Mouse (Mus musculus) forebrain, embryonic 11.5 days (tissue): ENCODE measurements around the gene H2afz. TPM values are rescaled to one million over a fixed set of nuclear protein-coding genes. Genes with fewer than 3 reads are reported as not detected.

ENCODE experiments used
- ATAC-seq: fragments of 200-750 bp; cut with Nextera tagmentation; replicated peaks from 2 replicates; pipeline ENCODE4 v1.8.0; 2017; ENCODE audit warnings: moderate TSS enrichment; ENCODE audit not compliant: low FRiP score
- DNase-seq: peaks from one replicate; pipeline ENCODE4 v3.0.0-alpha.2; 2017; ENCODE audit warnings: low spot score
- H3K27ac ChIP-seq: fragments of 300-500 bp; sonication (generic); 2 replicates; pipeline ENCODE4 v1.5.1; 2014; ENCODE audit warnings: low read depth, low read length
- H3K27me3 ChIP-seq: fragments of 300-500 bp; sonication (generic); 2 replicates; pipeline ENCODE4 v1.6.1; 2014; ENCODE audit warnings: mild to moderate bottlenecking, low read length, mixed read lengths; ENCODE audit not compliant: control insufficient read depth, insufficient read depth
- H3K36me3 ChIP-seq: fragments of 300-500 bp; sonication (generic); 2 replicates; pipeline ENCODE4 v1.6.1; 2014; ENCODE audit warnings: mild to moderate bottlenecking, low read length, moderate library complexity, mixed read lengths; ENCODE audit not compliant: control insufficient read depth, insufficient read depth
- H3K4me1 ChIP-seq: fragments of 300-500 bp; sonication (generic); replicated peaks from 2 replicates; pipeline ENCODE4 v1.6.1; 2014; ENCODE audit warnings: low read length, mixed read lengths; ENCODE audit not compliant: control insufficient read depth, insufficient read depth
- H3K4me2 ChIP-seq: fragments of 300-500 bp; sonication (generic); 2 replicates; pipeline ENCODE4 v1.6.1; 2014; ENCODE audit warnings: low read depth, mild to moderate bottlenecking, low read length, moderate library complexity, mixed read lengths; ENCODE audit not compliant: severe bottlenecking
- H3K4me3 ChIP-seq: fragments of 300-500 bp; sonication (generic); 2 replicates; pipeline ENCODE4 v1.5.1; 2014; ENCODE audit warnings: low read depth, low read length
- H3K9ac ChIP-seq: fragments of 300-500 bp; sonication (generic); 2 replicates; pipeline ENCODE4 v1.6.1; 2014; ENCODE audit warnings: low read length
- H3K9me3 ChIP-seq: fragments of 300-500 bp; sonication (generic); 2 replicates; pipeline ENCODE4 v1.6.1; 2016; ENCODE audit warnings: low read length, mixed read lengths; ENCODE audit not compliant: control insufficient read depth
- WGBS: fragments of 180-500 bp; shearing (Covaris S2); extraction: QIAGEN DNeasy Blood & Tissue Kit; methylation state at CpG from one replicate; pipeline ENCODE4 v1.1.7; 2014; 5-methylcytosine and 5-hydroxymethylcytosine counted together
- polyA plus RNA-seq: library from polyadenylated mRNA; unstranded; fragments of >200 nt; fragmentation: Nextera tagmentation; extraction: Ambion mirVana; gene quantifications from 2 replicates; pipeline ENCODE4 v1.2.1, GENCODE M21; 2014

H2afz gene
- polyA plus RNA-seq, 1 experiment from 2014 or later, result 3,427 TPM

DNA sequence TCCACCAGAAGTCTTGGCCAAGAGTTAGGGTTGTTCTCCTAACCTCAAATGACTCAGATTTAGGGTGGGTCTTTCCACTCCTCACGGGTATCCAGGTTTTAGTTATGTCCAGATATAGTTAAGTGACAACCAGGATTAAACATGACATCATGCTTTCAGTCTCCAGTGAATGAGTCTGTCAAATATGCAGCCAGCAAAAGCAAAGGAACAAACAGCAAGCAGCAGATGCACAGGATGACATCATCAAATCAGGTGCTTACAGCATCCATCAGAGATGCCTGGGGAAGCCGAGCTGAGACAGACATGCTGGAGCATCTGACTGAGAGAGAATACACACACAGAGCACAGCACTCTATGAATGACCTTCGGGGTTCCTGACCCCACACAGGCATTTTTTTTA lies 9.0 kb upstream of the H2afz start:
- Histone ChIP-seq H3K9ac (no peak overlapping the region), H3K9me3 (no peaks in the 10 kb centered on the region), H3K4me2 (no peak overlapping the region), H3K27me3 (no peaks in the 10 kb centered on the region), H3K4me3 (no peak overlapping the region), H3K36me3 (no peaks in the 10 kb centered on the region), H3K4me1 (no peaks in the 10 kb centered on the region), H3K27ac (no peak overlapping the region)
- WGBS, result 70% methylated on average over 3 of the region's 3 CpGs
- ATAC-seq, result no peak
- DNase-seq, result no peak

GRCm38 (mm10) chr3:137856061-137856460 lies 8.2 kb upstream of the H2afz start:
- 80% methylated on average over 7 of the region's 7 CpGs for WGBS
- no peak overlapping the region for H3K9ac ChIP-seq
- DNase-seq, result no peak
- H3K36me3 ChIP-seq, result no peaks in the 10 kb centered on the region
- H3K4me2 ChIP-seq, result no peak overlapping the region
- ATAC-seq, result no peak
- no peaks in the 10 kb centered on the region for H3K27me3 ChIP-seq
- H3K27ac ChIP-seq, result no peak overlapping the region
- H3K9me3 ChIP-seq, result no peaks in the 10 kb centered on the region
- no peak overlapping the region for H3K4me3 ChIP-seq
- no peaks in the 10 kb centered on the region for H3K4me1 ChIP-seq

GRCm38 (mm10) chr3:137860394-137861170 lies 3.7 kb upstream of the H2afz start:
- ATAC-seq, result no peak
- no peak overlapping the region for H3K4me3 ChIP-seq
- H3K9ac ChIP-seq, result no peak overlapping the region
- H3K4me1 ChIP-seq, result no peaks in the 10 kb centered on the region
- DNase-seq, result no peak
- WGBS, result 82% methylated on average over 8 of the region's 8 CpGs
- H3K4me2 ChIP-seq, result no peak overlapping the region
- H3K27ac ChIP-seq, result no peak overlapping the region
- H3K9me3 ChIP-seq, result no peaks in the 10 kb centered on the region
- H3K27me3 ChIP-seq, result no peaks in the 10 kb centered on the region
- H3K36me3 ChIP-seq, result no peaks in the 10 kb centered on the region

GRCm38 (mm10) chr3:137861436-137861835 lies 2.9 kb upstream of the H2afz start:
- H3K9ac ChIP-seq, result no peak overlapping the region
- no peak overlapping the region for H3K4me3 ChIP-seq
- H3K27me3 ChIP-seq, result no peaks in the 10 kb centered on the region
- no peak overlapping the region for H3K27ac ChIP-seq
- no peak overlapping the region for H3K4me2 ChIP-seq
- 70% methylated on average over 4 of the region's 4 CpGs for WGBS
- H3K9me3 ChIP-seq, result no peaks in the 10 kb centered on the region
- no peak for ATAC-seq
- DNase-seq, result no peak
- H3K4me1 ChIP-seq, result no peaks in the 10 kb centered on the region; the same call in 1 of the 2 replicates
- no peaks in the 10 kb centered on the region for H3K36me3 ChIP-seq

- no peaks in the 10 kb centered on the region for H3K9me3 ChIP-seq
- no peaks in the 10 kb centered on the region for H3K36me3 ChIP-seq
- peaks cover 4% of the 10 kb centered on the region; the same call in 1 of the 2 replicates for H3K4me1 ChIP-seq
- no peak overlapping the region for H3K4me3 ChIP-seq
- H3K4me2 ChIP-seq, result no peak overlapping the region
- WGBS, result 96% methylated on average over 3 of the region's 3 CpGs
- no peaks in the 10 kb centered on the region for H3K27me3 ChIP-seq
- DNase-seq, result no peak
- H3K9ac ChIP-seq, result no peak overlapping the region
- no peak for ATAC-seq
- H3K27ac ChIP-seq, result no peak overlapping the region
Observed at GRCm38 (mm10) chr3:137862600-137862999, 1.7 kb upstream of the H2afz start.

- Histone ChIP-seq H3K27ac (peak overlapping the region; percentile 54; the same call in 1 of the 2 replicates), H3K4me3 (peak overlapping the region; percentile 88), H3K9me3 (no peaks in the 10 kb centered on the region), H3K4me1 (peaks cover 4% of the 10 kb centered on the region; the same call in 1 of the 2 replicates), H3K9ac (peak overlapping the region; percentile 55), H3K36me3 (no peaks in the 10 kb centered on the region), H3K27me3 (no peaks in the 10 kb centered on the region), H3K4me2 (peak overlapping the region; percentile 53)
- DNase-seq (no peak), ATAC-seq (no peak)
- 42% methylated on average over 22 of the region's 22 CpGs for WGBS
Observed at GRCm38 (mm10) chr3:137863330-137864123, 760 bp upstream of the H2afz start.

GRCm38 (mm10) chr3:137864988-137865982 lies 998 bp downstream of the H2afz start:
- Histone ChIP-seq H3K4me3 (peak overlapping the region; percentile 88), H3K4me1 (peaks cover 4% of the 10 kb centered on the region; the same call in 1 of the 2 replicates), H3K9me3 (no peaks in the 10 kb centered on the region), H3K4me2 (peak overlapping the region; percentile 52), H3K27ac (peak overlapping the region; percentile 97), H3K27me3 (no peaks in the 10 kb centered on the region), H3K9ac (peak overlapping the region; percentile 98), H3K36me3 (no peaks in the 10 kb centered on the region)
- ATAC-seq (peak; percentile 45), DNase-seq (peak; percentile 96)
- WGBS, result under 1% methylated on average over 70 of the region's 74 CpGs

DNA sequence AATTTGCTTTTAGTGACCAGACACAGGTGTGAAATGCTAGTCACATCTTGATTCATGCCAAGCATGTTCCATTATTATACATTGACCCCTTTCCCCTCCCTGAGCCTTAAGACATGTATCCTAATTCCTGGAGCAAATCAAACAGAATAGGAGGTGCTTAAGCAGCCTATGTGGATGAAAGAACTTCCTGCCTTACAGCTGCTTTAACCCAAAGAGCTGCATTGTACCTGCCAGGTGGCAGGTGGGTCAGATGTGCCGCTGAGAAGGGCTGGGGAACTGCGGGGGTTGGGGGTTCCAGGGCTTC lies 2.8 kb downstream of the H2afz start:
- H3K27ac ChIP-seq, result peak overlapping the region; percentile 96
- 0% methylated on average over 2 of the region's 2 CpGs for WGBS
- no peaks in the 10 kb centered on the region for H3K9me3 ChIP-seq
- H3K27me3 ChIP-seq, result no peaks in the 10 kb centered on the region
- H3K9ac ChIP-seq, result peak overlapping the region; percentile 98
- peak overlapping the region; percentile 72 for H3K4me3 ChIP-seq
- no peaks in the 10 kb centered on the region for H3K36me3 ChIP-seq
- peaks cover 4% of the 10 kb centered on the region; the same call in 1 of the 2 replicates for H3K4me1 ChIP-seq
- no peak for DNase-seq
- no peak for ATAC-seq
- H3K4me2 ChIP-seq, result peak overlapping the region; percentile 88
